Mouse (Mus musculus) ES-Bruce4 (cell line): ENCODE data around the gene Kri1.

Source experiments
- CTCF ChIP-seq: IDR thresholded peaks from one replicate; pipeline ENCODE4 v1.8.1; 2011; ENCODE audit warnings: low read depth, low read length
- EP300 ChIP-seq: IDR thresholded peaks from 2 replicates; pipeline ENCODE4 v1.6.1; 2011; ENCODE audit warnings: low read depth, low read length; ENCODE audit not compliant: insufficient read depth

DNA sequence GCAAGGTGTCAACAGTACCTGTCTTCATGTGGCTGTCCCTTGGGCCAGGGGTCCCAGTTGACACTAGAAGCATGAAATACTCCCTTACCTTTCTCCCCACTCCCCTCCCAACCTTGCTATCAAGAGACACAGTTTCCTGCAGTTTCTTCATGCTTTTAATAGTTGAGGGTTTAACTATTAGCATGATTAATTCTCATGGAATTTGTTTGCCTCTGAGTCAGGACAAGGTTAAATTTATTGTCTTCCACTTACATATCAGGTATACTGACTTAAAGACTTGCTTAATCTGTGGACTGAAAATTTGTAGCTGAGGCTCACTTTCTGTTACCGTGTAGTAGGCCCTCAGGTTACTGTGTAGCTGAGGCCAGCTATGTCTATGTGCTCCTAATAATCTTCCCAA, 45.8 kb upstream of the Kri1 start:
- no peak for TF ChIP-seq EP300
- TF ChIP-seq CTCF = no peak
